Comparison of ENCODE assay signal across 9 mouse cellular contexts in the genomic region with DNA sequence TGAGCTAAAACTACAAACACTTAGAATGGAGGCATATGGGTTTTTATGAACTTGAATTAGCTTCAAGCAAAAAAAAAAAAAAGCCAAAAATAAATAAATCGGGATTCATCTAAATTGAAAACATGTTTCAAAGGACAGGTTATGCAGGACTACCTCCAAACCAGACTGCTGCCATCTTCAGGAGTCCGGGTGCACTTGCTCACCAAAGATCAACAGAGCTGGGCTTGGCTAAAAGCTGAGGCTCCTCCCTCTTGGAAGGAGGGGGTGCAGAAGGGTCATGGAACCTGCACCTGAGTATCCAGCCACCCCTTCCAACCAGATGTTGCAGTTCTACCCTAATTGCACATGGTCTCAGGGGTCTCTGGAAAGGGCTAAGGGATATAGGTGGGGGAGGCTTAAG. TPM values are rescaled to one million over a fixed set of nuclear protein-coding genes. Genes with fewer than 3 reads are reported as not detected.
A peak's percentile ranks its signal among the peaks of the same experiment; 100 is the strongest.
DNase-seq lines count a peak whose midpoint lies in the region; ATAC-seq and TF ChIP-seq lines count a peak whose summit lies in the region.
"Had no signal": no experiment of that assay in that cellular context is flagged by ENCODE, and none has a peak within 500 bp of the region (broad histone marks: within the 10 kb centered on the region; RNA-seq: fewer than 3 reads in every experiment).

No protein-coding gene starts in this region.

- H3K4me1 ChIP-seq in kidney, postnatal 0 days (replicated peaks; ENCODE audit: insufficient read depth, low read length): 0 out of 2 replicates have a peak, but pooled peaks cover 9% of the 10 kb centered on the region
- H3K4me1 ChIP-seq in forebrain, embryonic 14.5 days (ENCODE audit: control insufficient read depth, insufficient read depth, low read length): no peaks in the 10 kb centered on the region

- no peak overlapping the region for H3K4me2 ChIP-seq in kidney, postnatal 0 days (ENCODE audit: low read length)
- no peak overlapping the region for H3K4me2 ChIP-seq in forebrain, embryonic 14.5 days (ENCODE audit: low read length)

- no peaks in the 10 kb centered on the region for H3K36me3 ChIP-seq in kidney, postnatal 0 days (ENCODE audit: insufficient read depth, low read length)
- H3K36me3 ChIP-seq in forebrain, embryonic 14.5 days (ENCODE audit: control insufficient read depth, insufficient read depth, low read length): no peaks in the 10 kb centered on the region

- DNase-seq in adrenal gland, adult 2 months: peak; percentile 46
- DNase-seq in adrenal gland, adult 18-20 months (ENCODE audit: low spot score in 2 of 2): no peak
- DNase-seq in lung, adult 18-20 months: peak; percentile 66 to 74
- DNase-seq in lung, postnatal 14 days: no peak
- peak; percentile 38 for DNase-seq in kidney, postnatal 0 days (ENCODE audit: low spot score)
- DNase-seq in thymus, postnatal 14 days: peak; percentile 57
- DNase-seq in forebrain, embryonic 14.5 days (ENCODE audit: low spot score): no peak

- 8% methylated on average over 2 of the region's 2 CpGs for WGBS in kidney, postnatal 0 days
- WGBS in forebrain, embryonic 14.5 days: 32% methylated on average over 2 of the region's 2 CpGs

- peak; percentile 46; the same call in 1 of the 2 replicates for TF ChIP-seq CTCF in kidney, postnatal 0 days (IDR thresholded peaks at IDR 0.05; ENCODE audit: low read depth)

- no peak overlapping the region for H3K4me3 ChIP-seq in kidney, postnatal 0 days (replicated peaks; ENCODE audit: low read depth, low read length)
- H3K4me3 ChIP-seq in forebrain, embryonic 14.5 days (ENCODE audit: low read depth, low read length): no peak overlapping the region
- H3K4me3 ChIP-seq: erythroblast, embryonic 14.5 days had no signal

- no peaks in the 10 kb centered on the region for H3K9me3 ChIP-seq in kidney, postnatal 0 days (replicated peaks; ENCODE audit: low read length)
- no peaks in the 10 kb centered on the region for H3K9me3 ChIP-seq in forebrain, embryonic 14.5 days (replicated peaks; ENCODE audit: control insufficient read depth, low read length)

- ATAC-seq in kidney, postnatal 0 days (replicated peaks; ENCODE audit: low FRiP score, low read depth): no peak
- ATAC-seq in activated CD4-positive, CD25-positive, alpha-beta regulatory T cell, adult 4 months: no peak
- ATAC-seq in forebrain, embryonic 14.5 days: no peak

- H3K27me3 ChIP-seq in kidney, postnatal 0 days (ENCODE audit: insufficient read depth, low read length): no peaks in the 10 kb centered on the region
- H3K27me3 ChIP-seq in forebrain, embryonic 14.5 days (replicated peaks; ENCODE audit: control insufficient read depth, insufficient read depth, low read length): peaks cover 12% of the 10 kb centered on the region

- no peak overlapping the region for H3K27ac ChIP-seq in kidney, postnatal 0 days
- H3K27ac ChIP-seq in forebrain, embryonic 14.5 days (ENCODE audit: low read depth, low read length): no peak overlapping the region

- no peak overlapping the region for H3K9ac ChIP-seq in kidney, postnatal 0 days (ENCODE audit: low read depth, low read length)
- H3K9ac ChIP-seq in forebrain, embryonic 14.5 days (ENCODE audit: low read length): no peak overlapping the region

RNA-seq across cellular contexts. Expression of gene Dock9, which starts 3.3 kb away (rescaled TPM):
- 10 to 100 TPM; 18.6 to 29.2 TPM for total RNA-seq in adrenal gland, adult 2 months (2021)
- 8.0 and 10.0 TPM in 2 replicates for polyA plus RNA-seq in adrenal gland, adult 2 months (2012; rRNA removed)
- total RNA-seq in adrenal gland, adult 18-20 months (2021): 10 to 100 TPM; 19.7 to 24.3 TPM
- polyA plus RNA-seq in kidney, postnatal 0 days (2015; fragmentation: Nextera tagmentation; extraction: Ambion mirVana): 11.1 TPM in 2 replicates
- 1 to 10 TPM; 3.8 to 4.0 TPM for polyA plus RNA-seq in activated CD4-positive, CD25-positive, alpha-beta regulatory T cell, adult 4 months (2017; shearing (Covaris generic))
- 8.5 and 12.6 TPM in 2 replicates for polyA plus RNA-seq in forebrain, embryonic 14.5 days (2014; fragmentation: Nextera tagmentation; extraction: Ambion mirVana)

Comparison
In these comparisons a context has a peak if more than half of its experiments do, and no peak if none do; other contexts are left out.
1. DNase-seq: peak in adrenal gland, adult 2 months (single experiment), lung, adult 18-20 months (2 of 2), kidney, postnatal 0 days (single experiment) and thymus, postnatal 14 days (single experiment); none in adrenal gland, adult 18-20 months (0 of 2), lung, postnatal 14 days (single experiment) and forebrain, embryonic 14.5 days (single experiment).